18 mouse cellular contexts compared by ENCODE assay signal in genomic region chr6:121002952-121003351, GRCm38 (mm10).
A peak's percentile ranks its signal among the peaks of the same experiment; 100 is the strongest.
DNase-seq lines count a peak whose midpoint lies in the region; ATAC-seq and TF ChIP-seq lines count a peak whose summit lies in the region.
"Had no signal": no experiment of that assay in that cellular context is flagged by ENCODE, and none has a peak within 500 bp of the region (broad histone marks: within the 10 kb centered on the region; RNA-seq: fewer than 3 reads in every experiment).

No protein-coding gene starts in this region.

- H3K9me3 ChIP-seq in forebrain, postnatal 0 days (ENCODE audit: low read length) = no peaks in the 10 kb centered on the region
- H3K9me3 ChIP-seq in forebrain, embryonic 12.5 days = no peaks in the 10 kb centered on the region
- no peaks in the 10 kb centered on the region for H3K9me3 ChIP-seq in midbrain, embryonic 12.5 days
- no peaks in the 10 kb centered on the region for H3K9me3 ChIP-seq in midbrain, embryonic 13.5 days
- H3K9me3 ChIP-seq in hindbrain, postnatal 0 days (ENCODE audit: low read length) = no peaks in the 10 kb centered on the region
- H3K9me3 ChIP-seq: G1E had no signal

- peak; percentile 16 for DNase-seq in forebrain, postnatal 0 days
- peak; percentile 90 for DNase-seq in ZHBTc4 (ENCODE audit: low read depth, low spot score)
- DNase-seq in hindbrain, postnatal 0 days (ENCODE audit: low spot score) = no peak
- DNase-seq in embryo, embryonic 10 days (ENCODE audit: low spot score) = no peak
- DNase-seq: adrenal gland, adult 8-10 months; cerebellum, adult 18-20 months; embryo, embryonic 11 days; kidney, postnatal 4 days; liver; lung, adult 2 months; thymus, adult 2 months had no signal

- no peak for TF ChIP-seq CTCF in forebrain, postnatal 0 days (IDR thresholded peaks at IDR 0.05; ENCODE audit: low read depth)
- TF ChIP-seq CTCF in hindbrain, postnatal 0 days (IDR thresholded peaks at IDR 0.05; ENCODE audit: low read depth) = no peak

- WGBS in forebrain, postnatal 0 days = 68% methylated on average over 3 of the region's 3 CpGs
- 65% methylated on average over 3 of the region's 3 CpGs for WGBS in forebrain, embryonic 12.5 days
- WGBS in midbrain, embryonic 12.5 days = 82% methylated on average over 3 of the region's 3 CpGs
- 73% methylated on average over 3 of the region's 3 CpGs for WGBS in midbrain, embryonic 13.5 days
- 71% methylated on average over 3 of the region's 3 CpGs for WGBS in hindbrain, postnatal 0 days

- no peak overlapping the region for H3K9ac ChIP-seq in forebrain, postnatal 0 days
- H3K9ac ChIP-seq in forebrain, embryonic 12.5 days = no peak overlapping the region
- no peak overlapping the region for H3K9ac ChIP-seq in midbrain, embryonic 12.5 days (replicated peaks)
- H3K9ac ChIP-seq in midbrain, embryonic 13.5 days (replicated peaks) = no peak overlapping the region
- H3K9ac ChIP-seq in hindbrain, postnatal 0 days (replicated peaks; ENCODE audit: low read length) = no peak overlapping the region

- H3K4me2 ChIP-seq in forebrain, postnatal 0 days (ENCODE audit: low read depth) = no peak overlapping the region
- H3K4me2 ChIP-seq in forebrain, embryonic 12.5 days = no peak overlapping the region
- no peak overlapping the region for H3K4me2 ChIP-seq in midbrain, embryonic 12.5 days (replicated peaks)
- no peak overlapping the region for H3K4me2 ChIP-seq in midbrain, embryonic 13.5 days (replicated peaks)
- H3K4me2 ChIP-seq in hindbrain, postnatal 0 days (ENCODE audit: low read depth, low read length) = no peak overlapping the region
- H3K4me2 ChIP-seq: heart, embryonic 11.5 days; midbrain, embryonic 11.5 days had no signal

- H3K27ac ChIP-seq in forebrain, postnatal 0 days (ENCODE audit: low read depth, low read length) = no peak overlapping the region
- H3K27ac ChIP-seq in forebrain, embryonic 12.5 days = no peak overlapping the region
- H3K27ac ChIP-seq in midbrain, embryonic 12.5 days (replicated peaks) = peak overlapping the region; percentile 25; the same call in 1 of the 2 replicates
- no peak overlapping the region for H3K27ac ChIP-seq in midbrain, embryonic 13.5 days
- no peak overlapping the region; the same call in 1 of the 2 replicates for H3K27ac ChIP-seq in hindbrain, postnatal 0 days
- H3K27ac ChIP-seq: macrophage had no signal

- H3K4me3 ChIP-seq in forebrain, postnatal 0 days (ENCODE audit: low read depth, low read length) = no peak overlapping the region
- H3K4me3 ChIP-seq in forebrain, embryonic 12.5 days (replicated peaks) = no peak overlapping the region
- H3K4me3 ChIP-seq in midbrain, embryonic 12.5 days = no peak overlapping the region
- H3K4me3 ChIP-seq in midbrain, embryonic 13.5 days (replicated peaks) = no peak overlapping the region
- H3K4me3 ChIP-seq in hindbrain, postnatal 0 days (ENCODE audit: low read length) = no peak overlapping the region

- peaks cover 66% of the 10 kb centered on the region for H3K36me3 ChIP-seq in forebrain, postnatal 0 days (ENCODE audit: insufficient read depth)
- peaks cover 30% of the 10 kb centered on the region for H3K36me3 ChIP-seq in forebrain, embryonic 12.5 days (replicated peaks)
- H3K36me3 ChIP-seq in midbrain, embryonic 12.5 days = peaks cover 23% of the 10 kb centered on the region
- peaks cover 60% of the 10 kb centered on the region for H3K36me3 ChIP-seq in midbrain, embryonic 13.5 days
- peaks cover 3% of the 10 kb centered on the region for H3K36me3 ChIP-seq in hindbrain, postnatal 0 days (ENCODE audit: insufficient read depth, low read length)

- no peaks in the 10 kb centered on the region for H3K27me3 ChIP-seq in forebrain, postnatal 0 days (ENCODE audit: insufficient read depth, low read length)
- H3K27me3 ChIP-seq in forebrain, embryonic 12.5 days = no peaks in the 10 kb centered on the region
- no peaks in the 10 kb centered on the region for H3K27me3 ChIP-seq in midbrain, embryonic 12.5 days
- no peaks in the 10 kb centered on the region for H3K27me3 ChIP-seq in midbrain, embryonic 13.5 days
- no peaks in the 10 kb centered on the region for H3K27me3 ChIP-seq in hindbrain, postnatal 0 days (ENCODE audit: insufficient read depth, low read length)

- peak; percentile 72 for ATAC-seq in forebrain, postnatal 0 days
- no peak for ATAC-seq in forebrain, embryonic 12.5 days (ENCODE audit: low FRiP score)
- ATAC-seq in midbrain, embryonic 12.5 days (ENCODE audit: low FRiP score, low read depth) = no peak
- ATAC-seq in midbrain, embryonic 13.5 days = no peak; the same call in 1 of the 2 replicates
- peak; percentile 84 for ATAC-seq in hindbrain, postnatal 0 days

- H3K4me1 ChIP-seq in forebrain, postnatal 0 days (ENCODE audit: insufficient read depth) = no peaks in the 10 kb centered on the region
- no peaks in the 10 kb centered on the region for H3K4me1 ChIP-seq in forebrain, embryonic 12.5 days
- H3K4me1 ChIP-seq in midbrain, embryonic 12.5 days = no peaks in the 10 kb centered on the region
- no peaks in the 10 kb centered on the region; the same call in 1 of the 2 replicates for H3K4me1 ChIP-seq in midbrain, embryonic 13.5 days (replicated peaks)
- H3K4me1 ChIP-seq in hindbrain, postnatal 0 days (ENCODE audit: insufficient read depth, low read length) = no peaks in the 10 kb centered on the region

Comparison
In these comparisons a context has a peak if more than half of its experiments do, and no peak if none do; other contexts are left out.
1. ATAC-seq: peak in forebrain, postnatal 0 days (single experiment) and hindbrain, postnatal 0 days (single experiment); none in forebrain, embryonic 12.5 days (single experiment), midbrain, embryonic 12.5 days (single experiment) and midbrain, embryonic 13.5 days (single experiment).
2. DNase-seq: peak in forebrain, postnatal 0 days (single experiment) and ZHBTc4 (single experiment); none in hindbrain, postnatal 0 days (single experiment) and embryo, embryonic 10 days (single experiment).